Mouse (Mus musculus): ENCODE measurements around the gene Csf1.

GRCm38 (mm10) chr3:107715971-107716370, 44.3 kb downstream of the Csf1 start:
- TF ChIP-seq POLR2A (IDR thresholded peaks at IDR 0.05; ENCODE audit: insufficient read depth, low read depth, low read length) (no peak), CTCF (IDR thresholded peaks at IDR 0.05; ENCODE audit: insufficient read depth, low read depth, low read length) (no peak)

All from olfactory bulb, adult 2 months (tissue).